Mouse (Mus musculus) cerebellum, postnatal 14 days (tissue): ENCODE results near the gene Dop1a.

ENCODE experiments used
- DNase-seq, 2 experiments: peaks; one replicate each; pipeline ENCODE4 v3.0.0; 2021; ENCODE audit warnings: mixed read lengths in 2 of 2

Gene Dop1a

GRCm38 (mm10) chr9:86513733-86514132, 46.8 kb downstream of the Dop1a start:
- DNase-seq, result no peak

- no peak for DNase-seq
Observed at GRCm38 (mm10) chr9:86514390-86514789, 47.4 kb downstream of the Dop1a start.

DNA sequence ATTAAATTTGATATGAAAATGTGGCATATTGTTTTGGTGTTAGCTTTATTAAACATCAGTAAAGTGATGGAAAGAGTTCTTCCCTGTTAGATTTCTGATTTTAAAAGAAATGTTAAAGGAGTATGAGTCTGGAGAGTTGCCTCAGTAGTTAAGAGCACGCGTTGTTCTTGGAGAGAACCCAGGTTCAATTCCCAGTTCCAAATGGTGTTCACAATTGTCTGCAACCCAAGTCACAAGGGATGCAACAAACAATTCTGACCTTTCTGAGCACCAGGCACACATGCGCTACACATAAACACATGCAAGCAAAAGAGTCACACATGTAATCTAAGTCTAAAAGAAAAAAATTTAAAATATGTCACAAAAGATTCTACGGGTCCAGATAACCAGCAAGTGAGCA, 47.8 kb downstream of the Dop1a start:
- no peak for DNase-seq

DNA sequence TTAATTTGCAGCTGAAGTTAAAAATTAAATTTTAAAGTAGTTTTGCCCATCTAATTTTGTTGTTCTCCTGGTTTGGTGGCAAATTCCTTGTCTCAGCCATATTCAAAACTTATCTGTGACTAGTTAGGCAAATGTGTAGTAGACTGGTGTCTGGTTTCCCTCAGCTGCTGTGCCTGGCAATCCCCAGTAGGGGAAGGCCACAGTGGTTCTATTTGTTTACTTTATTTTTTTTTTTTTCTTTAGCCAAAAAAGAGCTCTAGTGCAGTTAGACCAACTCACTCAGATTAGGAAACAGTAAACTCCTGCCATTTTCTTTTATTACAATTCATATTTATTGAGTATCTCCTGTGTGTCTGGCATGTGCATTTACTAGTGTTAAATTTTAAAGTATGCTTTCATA, 55.4 kb downstream of the Dop1a start:
- no peak for DNase-seq

DNA sequence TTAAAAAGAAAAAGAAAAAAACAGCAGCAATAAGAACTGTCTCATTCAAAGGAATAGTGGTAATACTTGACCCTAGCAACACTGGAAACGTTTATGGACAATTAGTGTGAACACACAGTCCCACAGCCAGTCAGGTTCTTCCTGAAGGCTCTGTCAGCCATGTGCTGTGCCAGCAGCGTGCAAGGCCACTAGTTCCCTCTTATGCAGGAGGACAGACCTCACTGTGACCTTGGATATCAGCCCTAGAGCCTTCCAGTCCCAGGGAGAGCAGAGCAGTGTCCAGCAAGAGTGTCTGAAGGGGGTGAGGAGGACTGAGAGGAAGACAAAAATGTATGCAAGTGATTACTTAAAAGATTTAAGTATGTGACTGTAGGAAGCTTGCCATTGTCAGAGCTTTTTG, 58.6 kb downstream of the Dop1a start:
- no peak for DNase-seq

GRCm38 (mm10) chr9:86534071-86534470, 67.1 kb downstream of the Dop1a start:
- no peak for DNase-seq

- no peak for DNase-seq
Observed at GRCm38 (mm10) chr9:86543451-86543850, 76.5 kb downstream of the Dop1a start.

DNA sequence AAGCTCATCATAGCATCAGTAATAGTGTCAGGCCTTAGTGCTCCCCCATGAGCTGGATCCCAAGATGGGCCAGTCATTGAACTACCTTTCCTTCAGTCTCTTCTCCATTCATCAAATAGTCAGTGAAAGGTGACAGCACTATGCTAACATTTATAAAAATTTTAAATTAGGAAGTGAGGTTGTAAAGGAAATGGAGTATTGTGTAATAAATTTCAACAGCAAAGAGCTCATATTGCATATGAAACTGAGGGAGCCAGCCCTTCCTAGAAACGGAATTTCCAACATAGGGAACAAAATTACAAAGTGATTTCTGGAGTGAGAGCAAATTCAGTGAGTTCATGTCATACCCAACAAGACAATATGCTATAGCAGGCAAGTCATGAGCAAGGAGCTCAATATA, 77.6 kb downstream of the Dop1a start:
- DNase-seq, result no peak

GRCm38 (mm10) chr9:86549637-86550162, 82.7 kb downstream of the Dop1a start:
- DNase-seq, result no peak

DNA sequence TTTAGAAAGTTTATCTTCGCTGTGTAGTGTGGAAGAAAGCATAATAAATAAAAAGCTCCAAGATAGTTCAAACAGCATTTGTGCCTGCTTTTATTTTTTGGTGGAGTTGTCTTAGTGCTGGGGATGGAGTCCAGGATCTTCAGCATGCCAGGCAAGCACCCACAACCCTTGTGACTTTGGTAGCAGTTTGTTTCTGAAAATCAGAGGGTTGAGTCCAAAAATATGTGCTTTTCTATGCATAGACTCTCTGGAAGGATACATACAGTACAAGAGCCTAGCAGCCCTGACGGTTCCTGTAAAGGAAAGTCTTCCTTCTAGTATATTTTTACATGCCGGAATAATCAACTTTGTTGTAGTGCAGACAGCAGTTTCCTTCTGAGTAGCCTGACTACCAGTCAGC, 83.8 kb downstream of the Dop1a start:
- DNase-seq, result no peak

GRCm38 (mm10) chr9:86553886-86554285, 86.9 kb downstream of the Dop1a start:
- peak; percentile 17 to 22 for DNase-seq

GRCm38 (mm10) chr9:86554641-86555040, 87.7 kb downstream of the Dop1a start:
- DNase-seq, result peak; percentile 41 to 52

GRCm38 (mm10) chr9:86560543-86560942, 93.6 kb downstream of the Dop1a start:
- DNase-seq, result no peak

DNA sequence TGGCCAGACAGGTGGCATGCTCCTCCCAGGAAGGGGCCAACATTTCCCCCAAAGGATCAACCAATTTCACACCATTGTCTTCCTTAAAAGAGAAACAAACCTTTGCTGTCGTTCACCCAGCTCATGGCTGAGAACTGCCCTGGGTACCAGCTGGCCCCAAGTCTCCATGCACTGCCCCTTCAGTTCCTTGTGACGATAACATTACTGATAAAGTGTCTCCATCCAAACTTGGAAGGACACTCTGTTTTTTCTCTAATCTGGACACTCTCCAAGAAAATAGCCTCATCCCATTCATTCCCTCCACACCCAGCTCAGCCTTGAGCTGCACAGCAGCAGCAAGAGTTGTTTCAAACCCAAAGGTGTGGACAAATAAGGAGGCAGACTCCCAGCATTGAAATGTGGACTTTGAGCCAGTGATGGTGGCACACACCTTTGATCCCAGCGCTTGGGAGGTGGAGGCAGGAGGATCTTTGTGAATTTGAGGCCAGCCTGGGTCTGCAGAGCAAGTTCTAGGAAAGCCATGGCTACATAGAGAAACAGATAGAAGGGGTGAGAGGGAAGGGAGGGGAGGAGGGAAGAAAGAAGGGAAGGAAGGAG, 102.5 kb downstream of the Dop1a start:
- DNase-seq, result no peak

DNA sequence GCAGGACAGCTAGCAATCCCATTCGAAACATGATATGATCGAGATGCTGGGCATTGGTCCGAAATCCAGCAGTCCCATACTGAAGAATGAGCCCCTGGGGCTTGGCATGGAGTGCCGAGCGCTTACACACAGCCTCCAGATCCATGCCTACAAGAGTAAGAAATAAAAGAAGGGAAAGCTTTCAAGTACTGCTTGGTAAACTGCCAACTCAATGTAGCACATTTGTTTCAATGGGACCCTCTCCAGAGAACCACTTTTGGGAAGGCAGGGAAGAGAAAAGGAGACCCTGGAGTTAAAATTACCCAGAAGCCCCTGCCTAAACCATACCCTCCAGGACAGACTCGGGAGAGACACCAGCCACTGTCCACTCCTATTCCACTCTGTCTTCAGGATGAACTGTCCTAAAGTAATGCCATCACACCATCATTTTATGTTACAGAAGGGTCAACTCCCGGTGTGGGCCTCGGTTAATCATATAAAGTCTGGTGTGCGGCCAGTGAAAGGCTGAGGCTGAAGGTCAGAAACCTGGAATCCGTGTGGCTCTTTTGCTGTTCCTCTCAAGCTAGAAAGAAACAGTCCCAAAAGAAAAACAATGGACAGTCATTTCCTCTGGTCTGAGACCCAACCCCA, 103.4 kb downstream of the Dop1a start:
- DNase-seq, result no peak

GRCm38 (mm10) chr9:86570946-86571345, 104.0 kb downstream of the Dop1a start:
- DNase-seq, result no peak

DNA sequence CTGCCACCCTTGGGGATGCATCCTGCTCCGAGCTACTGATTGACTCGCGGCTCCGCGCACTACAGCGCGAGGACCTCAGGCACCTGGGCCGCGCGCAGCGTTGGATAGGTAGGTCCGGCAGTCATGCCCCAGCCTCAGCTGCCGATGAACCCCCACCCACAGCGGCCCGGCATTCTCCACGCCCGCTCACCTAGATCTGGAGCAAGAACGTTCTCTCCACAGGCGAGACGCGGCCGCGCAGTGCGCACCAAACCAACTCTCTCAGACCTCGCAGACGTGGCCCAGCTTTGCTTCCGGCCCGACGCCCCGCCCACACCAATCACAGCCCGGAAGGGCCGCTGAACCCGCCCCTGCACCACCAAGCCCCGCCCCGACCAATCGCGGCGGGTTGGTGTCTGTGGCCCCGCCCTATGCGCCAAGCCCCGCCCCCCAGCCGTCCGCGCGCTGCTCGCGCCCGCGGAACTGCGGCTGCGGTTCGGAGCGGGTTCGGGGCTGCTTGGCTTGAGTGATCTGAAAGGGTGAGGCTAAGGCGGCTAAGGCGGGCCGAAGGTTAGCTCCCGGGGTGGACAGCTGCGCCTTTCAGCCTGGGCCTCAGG, 104.7 kb downstream of the Dop1a start, which contains the start of the genes Pgm3 and Rwdd2a:
Gene Pgm3 (minus strand): TSS at position 303 of the 596 bp plus-strand sequence.
Gene Rwdd2a (plus strand): TSS at position 452 of the 596 bp plus-strand sequence.
- peak; percentile 98 to 99 for DNase-seq

- DNase-seq, result no peak
Observed at GRCm38 (mm10) chr9:86572196-86572595, 105.2 kb downstream of the Dop1a start.

GRCm38 (mm10) chr9:86572636-86573291, 105.8 kb downstream of the Dop1a start:
- DNase-seq, result peak; percentile 78 to 86

GRCm38 (mm10) chr9:86573616-86574303, 106.8 kb downstream of the Dop1a start:
- no peak for DNase-seq

DNA sequence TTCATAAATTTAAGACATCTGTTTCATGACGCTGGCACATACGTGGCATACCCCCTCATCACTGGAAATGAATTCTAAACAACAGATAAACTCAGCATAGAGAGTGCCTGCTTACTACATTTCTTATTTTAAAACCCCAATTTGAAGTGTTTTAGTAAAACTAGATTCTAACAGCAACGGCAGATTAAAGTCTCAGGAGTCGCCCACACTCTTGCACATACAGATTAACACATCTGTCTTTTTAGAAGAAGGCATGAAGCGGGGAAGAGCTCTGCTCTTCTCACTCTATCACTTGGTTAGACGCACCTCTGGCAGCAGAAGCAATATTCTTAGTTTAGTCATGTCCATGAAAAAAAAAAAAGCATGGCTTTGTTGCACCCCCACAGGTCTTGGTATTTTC, 108.2 kb downstream of the Dop1a start:
- no peak for DNase-seq

DNA sequence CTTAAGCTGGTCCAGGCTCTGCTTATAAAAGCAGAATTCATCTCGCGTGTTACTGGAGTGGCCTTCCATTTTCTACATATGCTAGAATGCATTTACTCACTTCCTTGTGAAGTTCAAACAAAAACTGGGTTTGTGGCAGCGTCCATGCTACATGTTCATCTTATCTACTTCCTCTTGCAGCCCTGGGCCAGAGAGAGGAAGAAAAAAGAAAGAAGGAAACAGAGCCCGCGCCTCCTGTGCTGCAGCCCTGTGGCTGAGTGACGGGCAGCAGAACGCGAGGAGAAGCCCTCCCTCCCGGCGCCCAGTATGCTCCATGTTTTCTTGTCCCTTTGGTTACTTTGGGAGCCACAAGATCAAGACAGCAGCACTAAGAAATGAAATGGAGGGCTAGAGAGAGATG, 112.7 kb downstream of the Dop1a start:
- no peak for DNase-seq

GRCm38 (mm10) chr9:86583740-86584139, 116.8 kb downstream of the Dop1a start:
- peak; percentile 77 to 80 for DNase-seq
